Mouse (Mus musculus) midbrain, embryonic 11.5 days (tissue): ENCODE data around the gene Rpl23. TPM values are rescaled to one million over a fixed set of nuclear protein-coding genes. Genes with fewer than 3 reads are reported as not detected.
A peak's percentile ranks its signal among the peaks of the same experiment; 100 is the strongest.

Experiments used
- ATAC-seq: fragments of 200-750 bp; cut with Nextera tagmentation; 2 replicates; pipeline ENCODE4 v1.8.0; 2017; ENCODE audit warnings: moderate TSS enrichment, moderate library complexity; ENCODE audit not compliant: low FRiP score
- DNase-seq: peaks from one replicate; pipeline ENCODE4 v3.0.0; 2015; ENCODE audit warnings: low spot score; ENCODE audit errors: missing footprints
- H3K27ac ChIP-seq: fragments of 300-500 bp; sonication (generic); 2 replicates; pipeline ENCODE4 v1.5.1; 2014; ENCODE audit warnings: low read depth, low read length
- H3K27me3 ChIP-seq: fragments of 300-500 bp; sonication (generic); 2 replicates; pipeline ENCODE4 v1.6.1; 2014; ENCODE audit warnings: mild to moderate bottlenecking, low read length, moderate library complexity, mixed read lengths; ENCODE audit not compliant: control insufficient read depth, insufficient read depth
- H3K36me3 ChIP-seq: fragments of 300-500 bp; sonication (generic); 2 replicates; pipeline ENCODE4 v1.6.1; 2014; ENCODE audit warnings: mild to moderate bottlenecking, low read length, moderate library complexity, mixed read lengths; ENCODE audit not compliant: control insufficient read depth, insufficient read depth
- H3K4me1 ChIP-seq: fragments of 300-500 bp; sonication (generic); 2 replicates; pipeline ENCODE4 v1.6.1; 2014; ENCODE audit warnings: low read length; ENCODE audit not compliant: control insufficient read depth, insufficient read depth
- H3K4me2 ChIP-seq: fragments of 300-500 bp; sonication (generic); 2 replicates; pipeline ENCODE4 v1.6.1; 2014; ENCODE audit warnings: mild to moderate bottlenecking, moderate library complexity
- H3K4me3 ChIP-seq: fragments of 300-500 bp; sonication (generic); 2 replicates; pipeline ENCODE4 v1.5.1; 2014; ENCODE audit warnings: low read depth, low read length
- H3K9ac ChIP-seq: fragments of 300-500 bp; sonication (generic); 2 replicates; pipeline ENCODE4 v1.6.1; 2014; ENCODE audit warnings: low read length
- H3K9me3 ChIP-seq: fragments of 300-500 bp; sonication (generic); 2 replicates; pipeline ENCODE4 v1.6.1; 2016; ENCODE audit warnings: low read length; ENCODE audit not compliant: control insufficient read depth
- WGBS: fragments of 180-500 bp; shearing (Covaris S2); extraction: QIAGEN DNeasy Blood & Tissue Kit; methylation state at CpG from one replicate; pipeline ENCODE4 v1.1.7; 2014; 5-methylcytosine and 5-hydroxymethylcytosine counted together
- polyA plus RNA-seq: library from polyadenylated mRNA; unstranded; fragments of >200 nt; fragmentation: Nextera tagmentation; extraction: Ambion mirVana; gene quantifications from 2 replicates; pipeline ENCODE4 v1.2.1, GENCODE M21; 2014

Gene Rpl23
- polyA plus RNA-seq, 1 experiment from 2014 or later, result 443 TPM

DNA sequence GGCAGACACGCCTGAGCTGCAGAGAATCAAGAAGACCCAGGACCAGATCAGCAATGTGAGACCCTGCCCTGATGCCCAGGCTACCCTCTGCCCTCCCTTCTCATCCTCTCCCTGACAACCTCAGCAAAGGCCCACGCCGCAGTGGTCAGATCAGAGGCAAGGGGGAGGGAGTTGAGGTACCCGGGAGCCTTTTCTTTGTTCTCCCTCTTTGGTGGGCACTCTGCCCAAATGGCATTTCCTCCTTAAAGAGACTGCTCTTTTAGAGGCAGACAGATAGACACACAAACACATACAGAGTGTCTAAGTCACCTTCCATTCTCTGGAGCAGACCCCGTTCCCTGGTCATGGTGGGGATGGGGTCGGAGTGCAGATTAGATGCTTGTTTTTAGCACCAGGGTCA, 42.7 kb upstream of the Rpl23 start:
- Histone ChIP-seq H3K36me3 (0 out of 2 replicates have a peak, but pooled peaks cover 3% of the 10 kb centered on the region), H3K27me3 (no peaks in the 10 kb centered on the region), H3K4me1 (peaks cover 4% of the 10 kb centered on the region; the same call in 1 of the 2 replicates), H3K27ac (no peak overlapping the region), H3K9ac (no peak overlapping the region), H3K9me3 (no peaks in the 10 kb centered on the region), H3K4me2 (no peak overlapping the region), H3K4me3 (no peak overlapping the region)
- 88% methylated on average over 6 of the region's 6 CpGs for WGBS
- ATAC-seq (no peak), DNase-seq (no peak)

DNA sequence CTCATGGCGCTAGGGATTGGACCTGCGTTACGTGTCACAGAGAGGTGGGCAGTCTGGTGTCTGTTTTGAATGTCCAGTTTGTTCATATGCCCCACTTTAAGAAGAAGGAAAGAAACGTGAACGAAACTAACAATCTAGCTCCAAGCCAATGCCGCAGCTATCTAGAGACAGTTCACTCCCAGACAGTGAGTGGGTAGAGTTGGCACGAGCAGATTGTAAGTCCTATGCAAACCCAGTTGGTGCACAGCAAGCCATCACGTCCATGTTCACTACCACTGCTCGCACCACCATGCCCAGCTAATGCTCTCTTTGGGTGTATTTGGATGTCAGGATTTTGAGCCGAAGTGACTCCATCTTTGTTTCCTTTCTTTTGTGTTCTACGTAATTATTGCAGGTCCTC, 41.9 kb upstream of the Rpl23 start:
- no peak overlapping the region for H3K4me3 ChIP-seq
- H3K36me3 ChIP-seq, result 0 out of 2 replicates have a peak, but pooled peaks cover 3% of the 10 kb centered on the region
- 96% methylated on average over 11 of the region's 11 CpGs for WGBS
- no peak overlapping the region for H3K27ac ChIP-seq
- H3K4me2 ChIP-seq, result no peak overlapping the region
- DNase-seq (no peak), ATAC-seq (no peak)
- H3K27me3 ChIP-seq, result no peaks in the 10 kb centered on the region
- peaks cover 4% of the 10 kb centered on the region; the same call in 1 of the 2 replicates for H3K4me1 ChIP-seq
- no peak overlapping the region for H3K9ac ChIP-seq
- no peaks in the 10 kb centered on the region for H3K9me3 ChIP-seq

DNA sequence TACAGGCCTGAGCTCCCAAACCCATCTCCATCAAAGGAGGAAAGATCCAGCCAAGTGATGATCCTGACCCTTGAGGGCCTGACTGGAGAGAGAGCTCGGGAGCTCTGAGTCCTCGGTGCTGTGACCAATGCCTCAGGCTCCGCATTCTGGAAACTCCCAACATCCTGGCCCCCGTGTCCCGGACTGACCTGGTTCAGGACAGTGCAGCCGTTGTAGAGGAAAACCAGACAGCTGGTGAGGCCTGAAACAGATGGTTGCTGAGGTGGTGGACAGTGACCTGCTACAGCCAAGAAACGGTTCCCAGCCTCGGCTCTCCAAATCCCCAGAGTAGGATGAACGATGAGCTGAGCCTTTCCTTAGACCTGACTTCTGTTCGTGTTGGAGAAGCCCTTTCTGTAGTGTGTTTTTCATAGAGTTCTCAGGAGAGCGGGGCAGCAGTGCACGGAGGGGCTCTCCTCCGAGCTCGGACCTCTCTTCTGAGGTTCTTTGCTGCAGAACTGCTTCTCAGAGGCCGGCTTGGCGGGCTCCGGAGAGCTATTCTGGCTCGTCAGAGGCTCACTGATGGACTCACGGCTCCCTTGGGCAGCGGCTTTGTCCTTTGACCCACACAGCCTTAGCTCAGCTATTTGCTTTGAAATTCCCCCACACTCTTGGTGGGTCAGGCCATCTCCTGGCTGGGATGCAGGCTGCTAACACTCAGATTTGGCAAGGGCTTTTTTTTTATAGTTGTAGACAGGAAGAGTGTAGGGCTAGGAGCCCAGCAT, 40.8 kb upstream of the Rpl23 start:
- Histone ChIP-seq H3K9ac (no peak overlapping the region), H3K27ac (0 out of 2 replicates have a peak overlapping the region, but pooled peaks have one; percentile 5), H3K4me2 (no peak overlapping the region), H3K9me3 (no peaks in the 10 kb centered on the region), H3K4me1 (peaks cover 15% of the 10 kb centered on the region), H3K36me3 (0 out of 2 replicates have a peak, but pooled peaks cover 3% of the 10 kb centered on the region), H3K4me3 (no peak overlapping the region), H3K27me3 (no peaks in the 10 kb centered on the region)
- ATAC-seq (no peak), DNase-seq (no peak)
- 74% methylated on average over 20 of the region's 20 CpGs for WGBS

DNA sequence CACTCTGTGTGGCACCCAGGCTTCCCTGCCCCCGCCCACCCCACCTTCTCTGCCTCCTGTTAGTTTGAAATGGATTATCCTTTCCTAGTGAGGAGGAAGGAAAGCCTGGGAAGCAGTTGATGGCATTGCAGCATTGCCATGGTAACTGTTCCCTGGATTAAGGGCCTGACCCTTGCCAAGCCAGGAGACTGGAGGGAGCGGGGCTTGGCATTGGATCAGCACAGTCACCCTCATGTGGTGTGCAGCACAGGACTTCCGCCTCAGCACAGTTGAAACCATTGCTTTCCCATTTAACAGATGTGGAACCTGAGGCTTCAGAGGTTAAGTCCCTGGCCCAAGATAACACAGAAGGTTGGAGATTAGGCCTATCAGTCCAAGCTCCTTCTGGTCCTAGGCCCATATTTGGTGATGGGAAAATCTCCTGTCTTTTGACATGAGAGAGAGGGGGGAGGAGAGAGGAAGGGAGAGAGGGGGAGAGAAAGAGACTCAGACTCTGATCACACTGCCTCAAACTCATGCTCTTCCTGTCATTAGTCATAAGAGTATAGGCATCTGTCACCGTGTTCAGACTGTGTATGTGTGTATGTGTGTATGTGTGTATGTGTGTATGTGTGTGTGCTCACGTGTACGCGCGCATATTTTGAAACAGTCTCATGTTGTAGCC, 39.3 kb upstream of the Rpl23 start:
- Histone ChIP-seq H3K27ac (no peak overlapping the region), H3K36me3 (0 out of 2 replicates have a peak, but pooled peaks cover 3% of the 10 kb centered on the region), H3K4me1 (peaks cover 28% of the 10 kb centered on the region), H3K27me3 (no peaks in the 10 kb centered on the region), H3K9me3 (no peaks in the 10 kb centered on the region), H3K4me2 (no peak overlapping the region), H3K9ac (no peak overlapping the region), H3K4me3 (no peak overlapping the region)
- DNase-seq, result no peak
- no peak for ATAC-seq
- 86% methylated on average over 8 of the region's 8 CpGs for WGBS

DNA sequence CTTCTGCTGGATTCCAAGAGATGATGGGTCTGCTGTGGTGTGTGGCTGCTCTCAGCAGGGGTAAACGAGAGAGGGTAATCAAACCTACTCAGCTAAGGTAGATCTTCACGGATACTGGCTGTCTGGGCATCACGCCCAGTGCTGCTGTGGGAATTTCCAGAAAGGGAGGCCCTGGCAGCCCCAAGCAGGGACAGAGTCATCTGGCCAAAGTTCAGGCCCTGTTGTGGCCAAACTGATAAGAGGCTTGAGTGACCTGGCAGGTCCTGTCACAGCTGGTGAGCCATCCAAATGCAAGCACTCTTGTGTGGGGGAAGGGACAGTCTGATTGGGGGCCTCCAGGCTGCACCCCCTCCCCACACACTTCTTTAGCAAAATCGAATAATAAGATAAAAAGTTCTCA, 38.6 kb upstream of the Rpl23 start:
- DNase-seq, result no peak
- ATAC-seq, result no peak
- H3K9me3 ChIP-seq, result no peaks in the 10 kb centered on the region
- no peak overlapping the region for H3K4me3 ChIP-seq
- H3K4me1 ChIP-seq, result peaks cover 32% of the 10 kb centered on the region
- no peak overlapping the region for H3K27ac ChIP-seq
- 0 out of 2 replicates have a peak, but pooled peaks cover 3% of the 10 kb centered on the region for H3K36me3 ChIP-seq
- H3K9ac ChIP-seq, result no peak overlapping the region
- no peak overlapping the region for H3K4me2 ChIP-seq
- H3K27me3 ChIP-seq, result no peaks in the 10 kb centered on the region
- WGBS, result 65% methylated on average over 4 of the region's 4 CpGs

DNA sequence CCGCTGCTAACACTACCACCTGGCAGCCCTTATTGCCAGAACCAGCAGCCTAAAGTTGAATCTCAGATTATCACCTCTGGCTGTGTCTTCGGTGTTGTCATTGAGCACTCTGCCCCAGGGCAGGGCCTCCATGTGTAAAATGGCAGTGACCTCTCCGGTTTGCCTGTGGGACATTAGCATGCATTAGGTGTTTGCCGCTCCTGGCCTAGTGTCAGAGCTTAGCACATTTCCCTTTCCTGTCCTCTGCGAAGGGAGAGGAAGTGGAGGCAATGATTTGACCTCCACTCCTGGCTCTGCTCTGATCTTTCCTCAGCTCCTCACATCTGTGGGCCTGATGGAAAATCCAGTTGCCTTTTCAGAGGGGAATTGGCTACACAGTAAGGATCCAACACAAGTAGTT, 37.7 kb upstream of the Rpl23 start:
- WGBS, result 77% methylated on average over 5 of the region's 5 CpGs
- H3K27ac ChIP-seq, result no peak overlapping the region
- peaks cover 40% of the 10 kb centered on the region for H3K4me1 ChIP-seq
- no peak for DNase-seq
- no peaks in the 10 kb centered on the region for H3K36me3 ChIP-seq
- no peaks in the 10 kb centered on the region for H3K9me3 ChIP-seq
- no peak for ATAC-seq
- H3K9ac ChIP-seq, result no peak overlapping the region
- H3K27me3 ChIP-seq, result no peaks in the 10 kb centered on the region
- H3K4me3 ChIP-seq, result no peak overlapping the region
- no peak overlapping the region for H3K4me2 ChIP-seq

DNA sequence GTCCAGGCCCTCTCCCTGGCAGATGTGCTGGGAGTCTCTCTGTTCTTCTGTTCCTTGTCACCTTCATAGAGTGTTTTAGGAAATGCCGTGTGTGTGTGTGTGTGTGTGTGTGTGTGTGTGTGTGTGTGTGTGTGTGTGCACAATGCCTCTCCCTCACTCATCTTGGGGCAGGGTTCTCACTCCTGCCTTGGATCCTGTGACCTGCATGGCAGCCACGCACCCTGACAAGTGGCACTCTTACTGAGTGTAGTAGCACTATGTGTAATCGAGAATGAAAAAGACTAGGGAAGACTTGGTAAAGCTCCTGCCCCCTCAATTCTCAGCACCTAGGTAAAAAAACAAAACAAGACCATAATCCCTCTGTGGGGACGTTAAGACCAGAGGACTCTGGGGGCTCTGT, 36.9 kb upstream of the Rpl23 start:
- H3K4me1 ChIP-seq, result peaks cover 41% of the 10 kb centered on the region
- H3K4me2 ChIP-seq, result no peak overlapping the region
- H3K9ac ChIP-seq, result peak overlapping the region; percentile 58
- H3K27ac ChIP-seq, result peak overlapping the region; percentile 80; the same call in 1 of the 2 replicates
- DNase-seq, result peak; percentile 75
- no peaks in the 10 kb centered on the region for H3K9me3 ChIP-seq
- 42% methylated on average over 4 of the region's 4 CpGs for WGBS
- no peak overlapping the region for H3K4me3 ChIP-seq
- H3K27me3 ChIP-seq, result no peaks in the 10 kb centered on the region
- H3K36me3 ChIP-seq, result no peaks in the 10 kb centered on the region
- ATAC-seq, result no peak

DNA sequence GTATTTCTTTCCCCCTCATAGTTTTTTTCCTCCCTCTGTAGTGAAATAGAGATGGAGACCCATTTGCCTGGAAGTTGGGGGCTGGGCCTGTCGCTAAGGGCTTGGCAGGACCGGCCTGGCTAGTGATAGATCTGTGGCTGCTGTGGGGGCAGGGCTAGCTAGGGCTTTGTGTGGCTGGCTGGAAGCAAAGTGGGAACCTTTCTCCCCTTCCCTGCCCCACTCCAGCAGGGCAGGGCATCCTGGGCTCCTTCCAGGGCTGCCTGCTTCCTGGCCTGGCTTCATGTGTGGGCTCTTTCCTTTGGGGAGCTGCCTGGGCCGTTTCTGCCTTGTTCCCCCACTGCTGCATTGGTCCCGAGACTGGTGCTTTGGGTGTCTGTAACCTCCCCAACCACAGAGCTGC, 36.3 kb upstream of the Rpl23 start:
- DNase-seq, result peak; percentile 93
- Histone ChIP-seq H3K4me1 (peaks cover 46% of the 10 kb centered on the region), H3K36me3 (no peaks in the 10 kb centered on the region), H3K9me3 (no peaks in the 10 kb centered on the region), H3K27ac (peak overlapping the region; percentile 80), H3K9ac (peak overlapping the region; percentile 58), H3K27me3 (no peaks in the 10 kb centered on the region), H3K4me3 (no peak overlapping the region), H3K4me2 (peak overlapping the region; percentile 8; the same call in 1 of the 2 replicates)
- ATAC-seq, result peak; percentile 82
- 6% methylated on average over 4 of the region's 4 CpGs for WGBS

DNA sequence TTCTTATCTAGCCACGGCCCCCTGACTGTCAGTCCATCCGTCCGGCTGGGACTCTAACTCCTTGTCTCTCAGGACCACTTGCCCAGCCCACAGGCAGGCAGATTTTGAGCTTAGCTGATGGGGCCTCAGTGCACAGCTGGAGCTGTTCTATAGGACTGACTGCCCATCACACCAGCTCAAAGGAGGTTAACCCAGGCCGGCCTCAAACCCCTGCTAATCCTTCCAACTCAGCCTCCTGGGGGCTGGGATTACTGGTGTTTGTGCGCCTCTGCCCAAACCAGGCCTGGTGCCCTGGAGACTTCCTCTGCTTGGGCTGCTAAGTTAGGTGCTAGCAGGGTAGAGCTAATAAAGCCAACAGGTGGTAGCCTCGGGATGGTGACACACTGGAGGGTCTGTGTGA, 35.8 kb upstream of the Rpl23 start:
- WGBS, result 9% methylated on average over 6 of the region's 6 CpGs
- Histone ChIP-seq H3K27me3 (no peaks in the 10 kb centered on the region), H3K36me3 (no peaks in the 10 kb centered on the region), H3K9me3 (no peaks in the 10 kb centered on the region), H3K9ac (peak overlapping the region; percentile 58; the same call in 1 of the 2 replicates), H3K4me3 (no peak overlapping the region), H3K4me1 (peaks cover 52% of the 10 kb centered on the region), H3K4me2 (no peak overlapping the region), H3K27ac (peak overlapping the region; percentile 80)
- ATAC-seq, result peak; percentile 56
- peak; percentile 92 for DNase-seq
